Mouse (Mus musculus) urinary bladder, postnatal 36 days (tissue): ENCODE data around the gene Zfp362.
A peak's percentile ranks its signal among the peaks of the same experiment; 100 is the strongest.

Source experiments
- DNase-seq, 2 experiments: peaks; one replicate each; pipeline ENCODE4 v3.0.0; 2022; ENCODE audit warnings: low spot score in 2 of 2, mixed read lengths in 1 of 2

Zfp362 gene

DNA sequence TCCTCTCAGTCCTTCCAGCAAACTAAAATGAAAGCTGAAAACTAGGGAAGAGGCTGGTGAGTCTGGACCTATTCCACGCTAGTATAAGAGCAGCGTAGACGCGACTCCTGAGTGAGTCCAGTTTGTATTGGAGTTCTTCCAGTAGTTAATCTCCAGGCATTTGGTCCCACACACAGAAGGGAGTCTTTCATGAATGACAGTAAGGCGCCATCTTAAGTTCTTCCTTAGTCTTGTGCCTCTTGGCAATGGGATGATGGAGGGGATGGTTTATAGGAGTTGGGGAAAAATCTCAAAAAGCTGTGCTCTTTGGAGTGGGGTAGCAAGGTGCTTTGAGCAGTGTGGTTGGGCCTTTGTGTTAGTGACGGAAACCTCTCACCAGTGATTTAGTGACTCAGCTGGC is 75.6 kb downstream of the Zfp362 start:
- no peak for DNase-seq

DNA sequence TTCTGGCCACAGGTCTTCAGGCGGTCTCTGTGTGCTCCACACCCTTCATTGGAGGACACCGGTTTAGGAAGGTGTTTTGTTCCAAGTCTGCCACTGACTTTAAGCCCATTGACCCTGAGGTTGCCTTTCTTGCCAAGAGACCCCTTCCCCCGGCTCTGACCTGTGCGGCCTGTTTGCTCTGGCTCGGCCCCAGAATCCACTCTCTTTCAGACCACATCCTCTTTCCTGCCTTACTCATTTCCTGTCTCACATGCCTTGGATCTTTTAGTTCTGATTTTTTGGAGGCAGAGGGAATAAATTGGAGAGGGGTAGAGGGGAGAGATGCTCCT is 76.2 kb downstream of the Zfp362 start:
- no peak for DNase-seq

DNA sequence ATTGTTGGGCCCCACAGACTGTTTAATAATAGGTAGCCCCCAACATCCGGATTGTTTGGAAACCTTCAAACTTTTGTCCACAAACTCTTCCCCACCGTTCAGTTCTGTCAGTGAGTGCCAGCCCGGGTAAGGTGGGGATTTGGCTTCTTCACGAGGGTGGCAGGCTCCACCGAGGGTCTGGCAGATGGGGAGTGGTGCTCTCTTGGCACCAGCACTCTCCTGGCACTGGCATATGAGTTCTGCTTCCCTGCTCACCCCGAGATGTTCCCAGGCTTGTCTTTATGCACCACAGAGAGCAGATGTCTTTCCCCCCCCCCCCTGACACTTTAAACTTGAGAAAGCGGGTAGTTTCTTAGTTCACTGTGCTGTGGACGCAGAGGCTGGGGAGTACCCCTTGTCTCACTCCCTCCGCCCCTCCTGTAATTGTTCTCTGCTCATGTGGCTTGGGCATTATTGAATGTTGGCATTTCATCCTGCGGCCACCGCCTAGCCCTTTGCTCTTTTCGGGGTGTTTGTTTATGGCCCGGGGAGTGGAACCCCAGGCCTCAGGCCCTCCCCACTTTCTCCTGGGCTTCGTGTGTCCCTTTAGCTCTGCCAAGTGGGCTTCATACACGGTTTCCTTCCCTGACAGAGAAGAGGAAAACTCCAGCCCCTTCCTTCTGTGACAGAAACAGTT is 76.7 kb downstream of the Zfp362 start:
- DNase-seq = no peak

DNA sequence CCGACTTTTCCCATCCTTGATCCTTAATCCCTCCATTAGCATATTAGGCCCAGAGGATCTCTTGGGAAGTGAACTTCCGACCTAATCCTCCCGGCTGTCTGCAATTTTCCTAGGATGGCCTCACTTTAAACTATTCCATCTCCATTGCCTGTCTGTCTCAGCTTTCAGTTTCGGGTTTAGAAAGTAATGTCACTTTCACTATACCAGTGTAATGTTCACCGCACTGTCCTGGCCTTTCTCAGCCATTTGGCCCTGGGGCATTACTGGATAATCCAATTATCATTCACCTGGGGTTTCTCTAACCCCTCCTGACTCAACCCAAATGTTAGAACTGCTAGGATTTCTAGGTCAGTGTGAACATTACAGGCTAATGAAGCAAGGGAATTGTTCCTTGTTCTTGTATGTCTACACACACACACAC is 77.4 kb downstream of the Zfp362 start:
- DNase-seq = no peak

DNA sequence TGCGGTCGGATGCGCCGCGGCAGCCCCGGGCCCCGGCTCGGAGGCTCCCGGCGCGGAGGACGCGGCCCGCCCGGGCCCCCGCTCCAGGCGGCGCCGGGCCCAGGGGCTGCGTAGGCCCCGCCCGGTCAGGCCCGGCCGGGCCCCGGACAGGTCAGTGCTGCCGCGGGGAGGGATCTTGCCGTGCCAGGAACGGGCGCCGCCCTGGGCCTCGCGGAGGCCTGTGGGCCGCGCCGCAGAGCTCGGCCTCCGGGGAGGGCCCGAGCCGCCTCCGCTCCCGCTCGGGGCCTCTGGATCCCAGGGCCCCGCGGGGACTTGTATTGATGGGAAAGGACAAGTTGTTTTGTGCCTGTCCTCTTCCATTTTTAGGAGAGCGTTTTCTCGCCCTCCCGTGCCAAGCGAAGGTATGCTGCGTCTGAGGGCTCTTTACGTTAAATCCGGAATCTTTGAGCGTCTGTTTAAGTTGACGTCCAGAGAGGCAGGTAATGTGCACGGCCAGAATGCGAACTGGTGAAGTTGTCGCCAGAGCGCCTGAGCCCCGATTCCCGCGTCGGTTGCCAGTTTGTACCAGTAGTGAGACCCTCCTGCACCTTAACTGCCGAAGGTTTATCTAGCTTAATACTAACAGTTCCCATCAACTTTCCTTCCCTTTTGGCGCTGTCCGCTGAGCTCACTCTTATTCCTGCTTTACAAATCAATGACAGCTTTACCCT is 78.0 kb downstream of the Zfp362 start:
- DNase-seq = peak in 1 of 2 experiments; percentile 64

DNA sequence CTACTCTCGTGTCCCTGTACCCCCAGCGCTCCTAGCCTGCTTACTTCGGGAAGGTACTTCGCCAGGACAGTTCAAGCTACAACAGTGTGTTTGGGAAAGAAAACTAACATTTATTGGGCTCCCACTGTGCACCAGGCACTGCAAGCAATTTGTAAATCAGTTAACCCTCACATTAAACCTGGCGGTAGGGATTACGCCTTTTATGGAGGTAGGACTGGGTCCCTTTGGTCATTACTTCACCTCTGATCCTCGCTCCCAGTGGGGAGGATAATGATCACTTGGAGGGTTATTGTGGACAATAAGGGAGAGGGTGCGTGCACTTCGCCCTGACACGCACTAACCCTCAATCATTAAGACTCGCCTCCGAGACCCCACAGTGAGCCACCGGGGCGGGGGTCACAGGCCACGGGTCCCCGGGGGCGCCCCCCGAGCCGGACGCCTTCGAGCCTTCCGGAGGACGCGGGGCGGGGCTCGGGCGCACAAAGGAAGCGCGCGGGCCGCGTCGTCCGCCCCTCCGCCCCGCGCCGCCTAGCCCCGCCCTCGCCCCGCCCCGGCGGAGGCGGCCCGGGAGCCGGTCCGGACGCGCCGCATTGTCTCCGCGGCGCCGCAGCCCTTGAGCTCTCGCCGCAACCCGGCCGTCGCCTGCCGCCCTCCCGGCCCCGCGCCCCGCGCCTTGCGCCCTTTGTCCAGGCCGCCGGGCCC is 78.7 kb downstream of the Zfp362 start:
- peak; percentile 75 to 80 for DNase-seq

DNA sequence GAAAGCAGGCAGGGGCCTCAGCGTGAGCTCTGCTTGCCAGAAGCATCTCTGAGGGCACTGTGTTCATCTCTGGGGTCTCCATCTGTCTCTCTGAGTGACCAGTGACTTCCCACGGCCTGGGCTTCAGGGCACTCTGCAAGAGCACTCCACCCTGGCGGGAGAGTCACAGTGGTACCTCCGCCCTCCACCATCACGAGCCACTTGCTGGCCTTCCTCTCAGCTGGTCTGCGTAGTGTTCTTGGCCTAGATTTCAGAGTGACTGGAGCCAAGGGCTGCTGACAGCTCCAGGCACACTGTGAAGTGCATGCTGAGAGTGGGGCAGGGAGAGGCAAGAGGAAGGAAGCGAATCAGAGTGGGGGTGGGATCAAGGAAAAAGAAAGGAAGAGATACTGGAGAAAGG is 81.8 kb downstream of the Zfp362 start:
- DNase-seq = no peak

DNA sequence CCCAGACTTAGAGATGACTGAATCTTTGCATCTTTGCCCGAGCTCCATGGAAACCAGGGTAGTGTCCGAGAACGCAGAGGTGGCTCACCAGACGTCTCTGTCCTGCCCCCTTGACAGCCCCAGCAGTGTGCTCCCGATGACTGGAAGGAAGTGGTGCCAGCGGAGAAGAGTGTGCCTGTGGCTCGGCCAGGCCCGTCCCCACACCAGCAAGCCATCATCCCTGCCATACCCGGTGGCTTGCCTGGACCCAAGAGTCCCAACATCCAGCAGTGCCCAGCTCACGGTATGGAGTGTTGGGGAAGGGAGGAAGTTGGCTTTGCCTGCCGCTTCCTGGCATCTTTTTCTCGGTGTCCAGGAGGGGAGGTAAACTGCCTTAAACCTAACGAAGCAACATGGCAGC is 82.4 kb downstream of the Zfp362 start:
- no peak for DNase-seq
